Mouse (Mus musculus): ENCODE results near the gene Gpr160.

DNA sequence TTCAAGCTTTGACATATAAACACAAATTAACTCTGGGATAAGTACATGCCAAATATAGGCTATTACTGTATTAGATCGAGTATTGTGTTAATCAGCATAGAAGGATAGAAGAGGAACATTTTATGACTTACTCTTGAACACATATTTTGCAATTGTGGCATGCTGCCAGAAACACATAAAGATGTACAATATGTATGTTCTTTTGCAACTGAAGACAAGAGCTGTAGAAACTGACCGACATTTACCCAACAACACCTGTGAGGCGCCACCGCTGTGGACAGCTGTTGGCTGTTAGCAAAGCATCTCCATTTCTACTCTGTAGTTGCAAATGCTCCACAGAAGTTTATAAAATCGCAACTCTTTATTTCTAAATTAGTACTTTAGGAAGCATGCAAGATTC, 29.7 kb upstream of the Gpr160 start:
- TF ChIP-seq CTCF (IDR thresholded peaks at IDR 0.05; ENCODE audit: low read depth, low read length) (no peak), POLR2A (IDR thresholded peaks at IDR 0.05; ENCODE audit: insufficient read depth, low read length) (no peak)

Data from ES-Bruce4 (cell line).